Mouse (Mus musculus) WW6 (cell line): ENCODE measurements around the gene Trp53rka.

Experiments
- DNase-seq: peaks from one replicate; pipeline ENCODE4 v3.0.0-alpha.2; 2013; ENCODE audit warnings: low read depth, low spot score

Gene Trp53rka

DNA sequence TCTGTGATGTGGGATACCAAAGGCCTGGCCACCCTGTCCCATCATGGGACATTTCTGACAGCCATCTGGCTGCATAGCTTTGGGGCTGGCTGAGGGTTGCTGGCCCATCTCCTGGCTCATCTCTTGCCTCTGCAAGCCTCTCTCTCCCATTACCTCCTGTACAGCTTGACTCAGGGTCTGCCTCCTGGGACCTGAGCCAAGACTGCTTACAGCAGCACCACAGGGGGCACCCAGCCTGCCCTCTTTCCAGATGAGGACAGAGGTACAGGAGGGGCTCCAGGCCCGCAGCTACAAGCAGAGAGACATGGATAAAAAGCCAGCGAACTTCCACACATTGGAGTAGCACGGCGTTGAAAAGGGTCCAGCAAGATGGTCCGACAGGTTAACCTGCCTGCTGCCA lies 6.7 kb downstream of the Trp53rka start:
- no peak for DNase-seq

DNA sequence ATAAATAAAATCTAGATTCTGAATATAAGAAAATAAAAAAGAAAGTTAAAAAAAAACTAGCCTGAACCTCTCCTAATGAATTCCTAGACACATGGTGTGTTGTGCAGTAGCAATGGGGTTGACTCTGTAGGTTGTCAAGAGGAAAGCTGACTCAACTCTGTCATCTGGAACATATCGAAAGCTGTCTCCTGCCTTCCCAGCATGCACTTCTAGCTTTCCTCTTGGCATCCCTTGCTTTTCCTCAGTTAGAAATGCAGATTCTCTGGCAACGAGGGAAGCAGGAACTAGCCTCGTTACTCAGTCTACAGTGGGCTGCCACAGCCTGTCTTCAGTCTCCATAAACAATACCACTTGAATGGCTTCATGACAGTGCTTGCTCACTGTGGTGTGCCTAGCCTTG lies 7.3 kb downstream of the Trp53rka start:
- no peak for DNase-seq

DNA sequence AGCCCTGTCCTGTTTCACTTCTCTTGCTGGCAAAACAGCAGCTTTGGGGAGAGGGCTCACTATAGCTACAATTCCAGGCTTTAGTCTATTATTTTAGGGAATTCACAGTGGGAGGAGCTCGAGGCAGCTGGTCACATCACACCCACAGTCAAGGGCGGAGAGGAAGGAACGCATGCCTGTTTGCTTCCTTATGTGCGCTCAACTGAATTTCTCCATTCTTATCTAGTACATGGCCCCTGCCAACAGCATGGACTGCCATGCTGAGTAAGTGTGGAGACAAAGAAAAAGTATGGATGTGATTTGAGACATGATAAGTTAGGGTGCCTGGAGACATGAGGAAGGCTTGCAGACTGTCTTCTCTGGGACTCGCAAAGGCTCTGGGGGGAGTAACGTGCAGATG lies 9.0 kb downstream of the Trp53rka start:
- no peak for DNase-seq

DNA sequence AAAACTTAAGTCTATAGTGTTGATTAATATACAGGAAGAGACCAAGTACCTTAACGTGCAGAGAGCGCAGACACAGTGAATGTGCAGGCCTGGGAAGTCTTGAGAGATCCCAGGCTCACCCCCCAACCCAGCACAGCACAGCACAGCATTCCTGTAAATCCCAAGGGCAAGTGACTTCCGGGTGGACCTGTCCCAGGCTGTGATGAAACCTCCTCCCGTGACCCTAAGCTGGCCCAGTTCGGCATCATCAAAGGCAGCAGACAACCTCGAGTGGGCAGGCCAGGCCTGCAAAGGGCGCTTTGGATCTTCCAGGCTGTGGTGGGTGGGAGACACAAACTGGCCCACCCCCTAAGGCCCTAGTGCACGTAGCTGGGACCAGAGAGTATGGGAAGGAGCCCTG lies 11.1 kb downstream of the Trp53rka start:
- no peak for DNase-seq

DNA sequence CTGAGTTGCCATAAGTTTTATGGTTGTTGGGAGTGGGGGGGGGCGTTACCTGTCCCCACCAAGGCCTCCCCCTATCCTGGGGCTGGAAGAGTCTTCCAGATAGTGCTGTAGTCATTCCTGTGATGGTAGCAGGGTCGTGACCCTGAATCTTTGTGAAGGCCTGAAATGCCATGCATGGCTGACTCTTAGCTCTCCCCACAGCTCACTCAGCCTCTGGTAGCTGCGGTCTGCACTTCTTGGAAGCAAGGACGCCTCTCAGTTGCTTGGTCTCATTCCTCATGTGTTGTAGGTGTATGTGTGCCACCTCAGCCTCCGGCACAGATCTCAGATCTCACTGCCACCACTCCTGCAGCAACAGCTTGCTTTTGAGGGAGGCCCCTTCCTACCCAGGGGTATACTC lies 17.3 kb downstream of the Trp53rka start:
- no peak for DNase-seq

DNA sequence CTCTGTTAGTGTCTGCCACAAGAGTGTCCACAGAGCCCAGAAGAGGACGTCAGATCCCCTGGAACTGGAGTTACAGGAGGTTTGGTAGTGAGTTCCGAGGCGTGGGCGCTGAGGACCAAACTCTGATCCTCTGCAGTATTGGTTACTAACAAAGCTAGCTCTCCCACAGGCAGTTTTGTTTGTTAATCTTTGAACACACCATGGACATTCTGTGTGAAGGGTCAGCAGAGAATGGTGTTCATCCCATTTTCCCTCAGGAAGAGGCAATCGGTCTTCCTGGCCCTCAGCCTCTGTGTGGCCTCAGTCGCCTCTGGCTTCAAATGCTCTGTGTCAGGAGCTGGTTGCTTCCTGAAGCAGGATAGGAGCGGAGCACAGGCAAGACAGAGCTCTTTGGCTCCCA lies 17.7 kb downstream of the Trp53rka start:
- DNase-seq = no peak

DNA sequence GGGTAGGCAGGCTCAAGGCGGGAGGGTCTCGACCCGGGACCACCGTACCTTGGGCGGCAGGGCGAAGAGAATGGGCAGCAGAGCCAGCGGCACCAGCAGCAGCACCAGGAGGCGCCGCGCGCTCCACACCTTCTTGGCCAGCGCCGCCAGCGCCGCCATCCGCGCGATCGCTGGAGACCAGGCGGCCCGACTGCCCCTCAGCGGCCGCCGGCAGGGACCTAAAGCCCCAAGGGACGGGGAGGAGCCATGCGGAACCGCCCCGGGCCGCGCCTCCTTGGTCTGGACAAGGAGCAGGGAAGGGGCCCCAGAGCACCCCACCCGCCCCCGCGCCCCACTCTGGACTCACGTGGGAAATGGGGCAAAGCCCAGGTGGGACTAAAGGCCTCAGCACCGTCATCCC lies 20.1 kb downstream of the Trp53rka start, which contains the start of gene Slc13a3:
TSS of gene Slc13a3 (minus strand) at position 228 of the 400 bp plus-strand sequence.
- DNase-seq = no peak

DNA sequence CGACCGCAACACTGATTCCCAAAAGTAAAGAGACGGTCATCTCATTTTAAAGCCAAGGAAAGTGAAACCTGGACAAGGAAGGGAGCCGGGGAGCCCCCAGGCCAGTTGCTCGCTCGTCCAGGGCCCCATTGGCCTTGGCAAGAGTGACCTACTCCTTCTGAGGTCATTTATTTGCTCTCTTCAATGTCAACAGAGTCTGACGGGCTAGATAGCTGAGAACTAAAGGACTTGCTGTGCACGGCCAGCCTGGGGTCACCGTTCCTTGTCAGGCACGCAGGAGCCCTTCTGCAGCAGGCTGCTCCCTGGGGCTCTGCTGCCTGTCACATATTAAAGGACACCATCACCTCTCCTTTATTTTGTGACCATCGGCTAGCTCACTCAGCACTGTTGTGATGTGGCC lies 21.2 kb downstream of the Trp53rka start:
- no peak for DNase-seq

DNA sequence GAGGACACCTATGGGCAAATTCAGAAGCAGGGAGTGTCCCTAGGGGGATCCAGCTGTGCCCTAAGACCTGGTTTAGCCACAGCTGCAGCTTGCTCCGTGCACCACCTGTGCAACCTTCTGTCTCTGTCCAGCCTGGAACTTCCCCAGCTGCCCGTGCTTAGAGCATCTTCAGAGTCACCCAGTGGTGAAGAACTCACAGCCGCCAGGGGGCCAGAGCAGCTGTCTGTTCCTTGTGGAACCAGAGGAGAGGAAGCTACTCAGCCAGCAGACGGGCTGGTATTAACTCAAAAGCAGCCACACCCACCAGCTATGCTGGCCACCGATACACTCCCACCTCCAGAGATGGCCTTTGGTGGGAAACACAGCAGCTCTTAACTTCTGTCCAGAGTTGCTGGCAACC lies 23.0 kb downstream of the Trp53rka start:
- DNase-seq = no peak

DNA sequence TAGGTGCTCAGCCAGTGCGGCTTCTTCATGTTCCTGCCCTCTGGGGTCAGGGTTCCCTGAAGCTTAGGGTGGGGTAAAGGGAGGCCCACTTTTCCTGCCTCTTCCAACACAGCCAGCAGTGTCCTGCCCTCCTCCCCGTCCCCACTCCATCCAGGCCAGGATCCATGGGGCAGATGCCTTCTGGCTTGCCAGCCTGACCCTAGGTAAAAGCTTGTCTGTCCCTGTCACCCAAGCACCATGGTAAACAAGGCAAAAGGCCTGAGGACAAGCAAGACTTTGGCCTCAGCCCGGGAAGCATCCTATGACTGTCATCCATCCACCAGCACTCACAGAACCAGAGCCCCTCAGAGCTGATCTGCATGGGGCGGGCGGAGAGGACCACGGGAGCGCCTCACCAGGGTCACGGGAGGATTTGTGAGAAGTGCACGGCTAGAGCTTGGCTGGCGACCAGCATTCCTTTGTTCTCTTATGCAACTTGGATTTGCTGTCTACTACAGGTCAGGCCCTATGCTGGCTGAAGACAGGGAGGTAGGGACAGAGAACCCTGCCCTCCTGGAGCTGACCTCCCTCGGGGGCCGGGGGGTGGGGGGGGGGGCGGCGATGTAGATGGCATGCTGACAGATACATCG lies 25.2 kb downstream of the Trp53rka start:
- DNase-seq = no peak

DNA sequence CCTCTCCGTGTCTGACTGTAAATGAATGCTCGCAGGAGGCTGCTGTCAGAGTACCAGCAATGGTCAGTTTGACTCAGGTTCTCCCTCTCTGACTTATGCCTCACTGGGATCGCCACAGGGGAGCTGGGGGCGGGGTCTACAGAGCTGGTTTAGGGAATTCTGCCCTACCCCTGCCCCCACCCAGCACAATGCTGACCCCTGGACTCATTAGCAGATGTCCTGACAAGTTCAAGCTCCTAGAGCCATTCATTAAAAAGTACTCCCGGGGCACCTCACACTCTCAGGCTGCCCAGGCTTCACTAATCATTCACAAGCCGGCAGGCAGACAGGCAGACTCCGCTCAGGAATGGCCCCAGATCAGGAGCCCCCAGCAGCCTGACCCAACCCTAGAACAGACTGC lies 33.5 kb downstream of the Trp53rka start:
- DNase-seq = no peak

DNA sequence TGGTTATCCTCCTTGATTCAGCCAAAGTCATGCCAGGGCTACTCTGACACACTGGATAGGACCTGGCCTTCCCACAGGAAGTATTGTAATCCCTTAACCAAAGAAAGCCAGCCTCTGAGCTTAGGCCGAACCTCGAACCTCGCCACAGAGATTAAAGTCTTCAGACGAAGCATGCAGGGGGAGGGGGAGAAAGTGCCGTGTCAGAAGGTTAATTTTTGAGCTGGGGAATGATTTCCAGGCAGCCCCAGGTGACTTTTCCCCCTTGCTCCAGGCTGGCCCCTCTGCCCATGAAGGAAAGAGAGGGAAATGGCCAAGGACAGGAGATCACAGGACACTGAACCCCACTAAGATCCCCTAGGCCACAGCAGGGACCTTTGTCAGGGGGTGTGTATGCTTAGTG lies 34.9 kb downstream of the Trp53rka start:
- DNase-seq = no peak

DNA sequence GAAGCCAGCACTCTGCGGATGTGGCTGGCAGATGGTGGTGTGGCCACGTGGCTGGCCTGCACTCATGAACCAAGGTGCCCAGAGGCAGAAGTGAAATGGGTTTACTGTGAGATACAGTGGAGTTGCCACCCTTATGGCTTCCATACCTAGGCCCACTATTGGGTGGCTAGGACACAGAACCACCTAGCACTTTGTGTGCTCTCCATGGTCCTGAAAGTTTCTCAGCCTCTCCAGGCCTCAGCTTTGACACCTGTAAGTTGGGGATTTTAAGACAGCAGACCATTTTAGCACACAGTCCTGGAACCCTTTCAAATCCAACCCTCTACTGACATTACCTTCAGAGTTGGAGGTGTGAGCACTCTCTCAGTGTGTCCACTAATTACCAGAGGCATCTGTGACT lies 36.4 kb downstream of the Trp53rka start:
- DNase-seq = no peak

DNA sequence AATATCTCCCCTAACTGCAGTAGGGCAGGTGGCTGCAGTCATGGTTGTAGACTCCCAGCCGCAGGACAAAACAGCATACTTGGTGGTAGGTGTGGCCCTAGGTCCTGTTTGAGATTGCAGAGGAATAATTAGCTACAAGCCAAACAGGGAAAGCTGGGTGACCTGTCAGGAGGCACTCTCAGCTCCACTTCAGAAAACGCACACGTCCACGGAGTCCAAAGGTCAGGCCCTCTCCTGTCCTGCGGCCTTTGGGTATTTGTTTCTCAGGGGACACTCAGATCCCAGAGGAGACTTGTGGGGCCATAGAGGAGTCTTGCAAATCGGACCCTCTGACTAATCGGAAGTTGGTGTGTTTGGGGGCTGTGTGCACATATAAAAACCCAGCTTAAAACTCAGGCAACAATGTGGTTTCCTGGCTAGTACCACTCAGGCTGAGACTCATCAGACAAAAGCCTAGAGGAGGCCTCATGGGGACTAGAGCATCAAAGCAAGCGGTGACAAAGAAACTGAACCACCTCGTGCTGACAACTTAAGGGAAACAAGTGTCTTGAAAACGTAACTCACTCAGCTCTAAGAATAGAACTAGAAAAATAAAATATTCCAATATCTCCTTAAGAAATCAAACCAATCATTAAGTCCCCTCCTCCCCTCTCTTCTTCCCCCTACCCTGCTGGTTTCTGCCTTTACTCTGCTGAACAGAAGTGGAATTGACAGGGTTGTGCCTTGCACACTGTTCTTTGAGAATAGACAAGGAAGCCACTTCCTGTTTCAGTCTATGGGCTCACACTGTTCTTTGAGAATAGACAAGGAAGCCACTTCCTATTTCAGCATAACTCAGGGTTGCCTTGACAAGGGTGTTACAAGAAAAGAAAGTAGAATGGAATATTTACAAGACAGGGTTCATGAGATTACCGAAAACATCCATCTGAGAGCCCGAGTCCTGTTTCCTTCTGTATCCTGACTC lies 40.1 kb downstream of the Trp53rka start:
- no peak for DNase-seq

DNA sequence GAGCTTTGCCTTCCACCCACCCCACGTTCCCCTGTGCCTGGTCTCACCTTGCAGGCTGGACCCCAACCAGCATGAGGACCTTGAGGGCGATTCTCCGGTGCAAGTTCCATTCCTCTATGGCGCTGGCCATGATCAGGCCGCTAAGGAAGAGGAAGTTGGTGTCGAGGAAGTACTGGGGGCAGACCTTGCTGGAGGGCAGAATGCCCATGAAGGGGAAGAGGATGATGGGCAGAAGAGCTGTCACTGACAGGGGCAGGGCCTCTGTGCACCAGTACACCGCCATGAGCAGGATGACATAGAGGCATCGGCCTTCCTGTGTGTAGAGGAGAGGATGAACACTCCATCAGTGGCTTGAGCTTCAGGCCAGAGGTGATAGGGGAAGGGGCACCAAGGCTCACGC lies 44.6 kb downstream of the Trp53rka start:
- DNase-seq = no peak

DNA sequence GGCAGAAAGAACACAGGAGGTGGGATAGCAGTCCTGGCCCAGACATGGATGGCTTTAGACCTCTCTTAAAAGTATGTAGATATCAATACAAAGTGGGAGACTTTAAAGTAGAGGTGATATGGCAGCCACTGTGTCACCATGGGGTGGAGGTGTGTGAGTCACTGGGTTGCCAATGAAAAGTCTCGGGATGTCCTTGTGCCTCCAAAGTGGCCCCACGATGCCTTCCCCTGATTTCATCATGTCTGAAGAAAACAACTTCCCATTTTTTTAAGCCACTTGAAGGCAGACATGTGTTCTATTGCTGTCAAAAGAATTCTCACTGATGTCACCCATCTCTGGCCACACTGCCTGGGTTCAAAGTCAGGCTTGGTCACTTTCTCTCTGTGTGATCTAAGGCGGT lies 48.3 kb downstream of the Trp53rka start:
- no peak for DNase-seq

DNA sequence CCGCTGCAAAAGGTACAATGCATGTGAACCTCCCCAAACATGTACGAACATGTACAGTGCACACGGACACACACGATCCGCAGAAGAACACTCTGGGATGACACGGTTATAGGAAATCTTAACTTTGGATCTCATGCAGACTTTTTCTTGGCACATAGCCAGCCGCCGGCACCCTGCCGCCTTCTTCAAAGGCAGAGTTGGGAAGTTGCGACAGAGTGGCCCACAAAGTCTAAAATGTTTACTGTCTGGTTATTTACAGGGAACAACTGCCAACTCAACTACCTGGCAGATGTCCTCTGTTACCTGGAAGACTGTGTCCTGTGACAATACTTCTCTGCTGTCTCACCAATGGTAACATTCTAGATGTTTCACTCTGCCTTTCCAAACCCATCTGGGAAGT lies 50.1 kb downstream of the Trp53rka start:
- no peak for DNase-seq

DNA sequence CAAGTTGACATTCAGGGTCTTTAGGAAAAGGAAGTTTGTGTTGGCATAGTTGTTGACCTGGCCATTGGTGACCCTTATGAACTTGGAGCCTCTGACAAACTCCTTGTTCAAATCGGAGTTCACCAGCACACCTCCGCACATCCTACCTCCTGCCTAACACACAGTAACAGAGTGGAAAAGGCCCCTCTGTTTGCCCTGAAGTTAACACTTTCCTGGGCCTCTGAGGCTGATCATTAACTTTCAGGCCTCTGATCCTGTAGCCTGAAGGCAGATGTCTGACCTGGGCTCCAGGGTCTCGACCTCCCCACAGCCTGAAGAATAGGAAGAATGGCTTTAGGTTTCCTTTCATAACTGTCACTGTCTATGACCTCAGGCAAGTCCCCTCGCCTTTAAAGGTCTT lies 51.5 kb downstream of the Trp53rka start:
- DNase-seq = no peak
